Mouse (Mus musculus): ENCODE measurements at regions not wholly inside any gene's neighbourhood (a gene's known extent, or its start where the extent isn't known, plus 50 kb on each side); places are given as distances from the start of the nearest gene placed in this dataset.

- no peaks in the 10 kb centered on the region for H3K36me3 ChIP-seq (ENCODE audit: insufficient read depth, low read length)
- no peak for ATAC-seq (ENCODE audit: low FRiP score, low TSS enrichment)
- 46% methylated on average over 3 of the region's 3 CpGs for WGBS
Observed at GRCm38 (mm10) chr1:189584831-189585230, 103.1 kb downstream of the Cenpf start.

GRCm38 (mm10) chr1:189581427-189581826 lies 106.5 kb downstream of the Cenpf start:
- H3K4me1 ChIP-seq (ENCODE audit: insufficient read depth, low read length), result peaks cover 5% of the 10 kb centered on the region; the same call in 1 of the 2 replicates
- WGBS, result 89% methylated on average over 4 of the region's 4 CpGs
- H3K4me3 ChIP-seq (ENCODE audit: low read length), result no peak overlapping the region
- no peak overlapping the region for H3K9ac ChIP-seq (replicated peaks; ENCODE audit: low read length)
- H3K27me3 ChIP-seq (ENCODE audit: insufficient read depth, low read length), result no peaks in the 10 kb centered on the region
- H3K9me3 ChIP-seq (ENCODE audit: low read length), result no peaks in the 10 kb centered on the region
- no peak overlapping the region for H3K4me2 ChIP-seq (replicated peaks; ENCODE audit: low read depth, low read length)
- ATAC-seq (ENCODE audit: low FRiP score, low TSS enrichment), result no peak
- no peak overlapping the region for H3K27ac ChIP-seq (ENCODE audit: low read length)
- no peaks in the 10 kb centered on the region for H3K36me3 ChIP-seq (ENCODE audit: insufficient read depth, low read length)

More at GRCm38 (mm10) chr1:189584831-189585230, 103.1 kb downstream of the Cenpf start:
- Histone ChIP-seq H3K4me3 (ENCODE audit: low read length) (no peak overlapping the region), H3K27me3 (ENCODE audit: insufficient read depth, low read length) (no peaks in the 10 kb centered on the region), H3K9ac (replicated peaks; ENCODE audit: low read length) (no peak overlapping the region), H3K27ac (ENCODE audit: low read length) (no peak overlapping the region), H3K9me3 (ENCODE audit: low read length) (no peaks in the 10 kb centered on the region), H3K4me2 (replicated peaks; ENCODE audit: low read depth, low read length) (no peak overlapping the region), H3K4me1 (ENCODE audit: insufficient read depth, low read length) (no peaks in the 10 kb centered on the region)

GRCm38 (mm10) chr1:189579358-189579757 lies 108.5 kb downstream of the Cenpf start:
- 64% methylated on average over 2 of the region's 2 CpGs for WGBS
- no peaks in the 10 kb centered on the region for H3K27me3 ChIP-seq (ENCODE audit: insufficient read depth, low read length)
- H3K4me3 ChIP-seq (ENCODE audit: low read length), result no peak overlapping the region
- H3K27ac ChIP-seq (ENCODE audit: low read length), result no peak overlapping the region
- H3K9ac ChIP-seq (replicated peaks; ENCODE audit: low read length), result no peak overlapping the region
- no peaks in the 10 kb centered on the region for H3K9me3 ChIP-seq (ENCODE audit: low read length)
- no peak for ATAC-seq (ENCODE audit: low FRiP score, low TSS enrichment)
- H3K36me3 ChIP-seq (ENCODE audit: insufficient read depth, low read length), result no peaks in the 10 kb centered on the region
- H3K4me2 ChIP-seq (replicated peaks; ENCODE audit: low read depth, low read length), result no peak overlapping the region
- H3K4me1 ChIP-seq (ENCODE audit: insufficient read depth, low read length), result peaks cover 5% of the 10 kb centered on the region; the same call in 1 of the 2 replicates

- peak; percentile 69 for ATAC-seq (ENCODE audit: low FRiP score, low TSS enrichment)
- Histone ChIP-seq H3K9me3 (ENCODE audit: low read length) (0 out of 2 replicates have a peak, but pooled peaks cover 5% of the 10 kb centered on the region), H3K36me3 (ENCODE audit: insufficient read depth, low read length) (no peaks in the 10 kb centered on the region), H3K27me3 (ENCODE audit: insufficient read depth, low read length) (no peaks in the 10 kb centered on the region), H3K4me3 (ENCODE audit: low read length) (no peak overlapping the region), H3K4me1 (ENCODE audit: insufficient read depth, low read length) (peaks cover 5% of the 10 kb centered on the region; the same call in 1 of the 2 replicates), H3K27ac (ENCODE audit: low read length) (peak overlapping the region; percentile 75), H3K9ac (replicated peaks; ENCODE audit: low read length) (no peak overlapping the region), H3K4me2 (replicated peaks; ENCODE audit: low read depth, low read length) (no peak overlapping the region)
- 24% methylated on average over 11 of the region's 11 CpGs for WGBS
Observed at GRCm38 (mm10) chr1:189576311-189577002, 111.4 kb downstream of the Cenpf start.

GRCm38 (mm10) chr1:189575525-189576240 lies 112.2 kb downstream of the Cenpf start:
- 81% methylated on average over 10 of the region's 10 CpGs for WGBS
- Histone ChIP-seq H3K27me3 (ENCODE audit: insufficient read depth, low read length) (no peaks in the 10 kb centered on the region), H3K27ac (ENCODE audit: low read length) (peak overlapping the region; percentile 70), H3K9ac (replicated peaks; ENCODE audit: low read length) (no peak overlapping the region), H3K4me2 (replicated peaks; ENCODE audit: low read depth, low read length) (no peak overlapping the region), H3K36me3 (ENCODE audit: insufficient read depth, low read length) (no peaks in the 10 kb centered on the region), H3K4me3 (ENCODE audit: low read length) (no peak overlapping the region), H3K4me1 (ENCODE audit: insufficient read depth, low read length) (peaks cover 5% of the 10 kb centered on the region; the same call in 1 of the 2 replicates), H3K9me3 (ENCODE audit: low read length) (0 out of 2 replicates have a peak, but pooled peaks cover 5% of the 10 kb centered on the region)
- no peak for ATAC-seq (ENCODE audit: low FRiP score, low TSS enrichment)

- WGBS, result 40% methylated on average over 7 of the region's 7 CpGs
- ATAC-seq (ENCODE audit: low FRiP score, low TSS enrichment), result no peak
- no peaks in the 10 kb centered on the region for H3K27me3 ChIP-seq (ENCODE audit: insufficient read depth, low read length)
- no peak overlapping the region for H3K4me3 ChIP-seq (ENCODE audit: low read length)
- no peak overlapping the region for H3K4me2 ChIP-seq (replicated peaks; ENCODE audit: low read depth, low read length)
- no peaks in the 10 kb centered on the region for H3K4me1 ChIP-seq (ENCODE audit: insufficient read depth, low read length)
- H3K9me3 ChIP-seq (ENCODE audit: low read length), result no peaks in the 10 kb centered on the region
- H3K27ac ChIP-seq (ENCODE audit: low read length), result no peak overlapping the region
- H3K36me3 ChIP-seq (ENCODE audit: insufficient read depth, low read length), result no peaks in the 10 kb centered on the region
- H3K9ac ChIP-seq (replicated peaks; ENCODE audit: low read length), result no peak overlapping the region
Observed at GRCm38 (mm10) chr1:189566491-189566890, 121.4 kb downstream of the Cenpf start.

- Histone ChIP-seq H3K4me2 (replicated peaks; ENCODE audit: low read depth, low read length) (no peak overlapping the region), H3K27ac (ENCODE audit: low read length) (no peak overlapping the region), H3K4me3 (ENCODE audit: low read length) (no peak overlapping the region), H3K9me3 (ENCODE audit: low read length) (no peaks in the 10 kb centered on the region), H3K9ac (replicated peaks; ENCODE audit: low read length) (no peak overlapping the region), H3K36me3 (ENCODE audit: insufficient read depth, low read length) (no peaks in the 10 kb centered on the region), H3K27me3 (ENCODE audit: insufficient read depth, low read length) (no peaks in the 10 kb centered on the region), H3K4me1 (ENCODE audit: insufficient read depth, low read length) (peaks cover 4% of the 10 kb centered on the region; the same call in 1 of the 2 replicates)
- ATAC-seq (ENCODE audit: low FRiP score, low TSS enrichment), result no peak
- 74% methylated on average over 12 of the region's 12 CpGs for WGBS
Observed at GRCm38 (mm10) chr1:189561831-189562230, 126.1 kb downstream of the Cenpf start.

GRCm38 (mm10) chr1:189560576-189560975 lies 127.3 kb downstream of the Cenpf start:
- Histone ChIP-seq H3K9ac (replicated peaks; ENCODE audit: low read length) (no peak overlapping the region), H3K36me3 (ENCODE audit: insufficient read depth, low read length) (no peaks in the 10 kb centered on the region), H3K4me3 (ENCODE audit: low read length) (no peak overlapping the region), H3K27ac (ENCODE audit: low read length) (no peak overlapping the region), H3K4me2 (replicated peaks; ENCODE audit: low read depth, low read length) (0 out of 2 replicates have a peak overlapping the region, but pooled peaks have one; percentile 15), H3K4me1 (ENCODE audit: insufficient read depth, low read length) (peaks cover 4% of the 10 kb centered on the region; the same call in 1 of the 2 replicates), H3K27me3 (ENCODE audit: insufficient read depth, low read length) (no peaks in the 10 kb centered on the region), H3K9me3 (ENCODE audit: low read length) (peaks cover 2% of the 10 kb centered on the region; the same call in 1 of the 2 replicates)
- no peak for ATAC-seq (ENCODE audit: low FRiP score, low TSS enrichment)
- WGBS, result 24% methylated on average over 10 of the region's 10 CpGs

- Histone ChIP-seq H3K36me3 (ENCODE audit: insufficient read depth, low read length) (no peaks in the 10 kb centered on the region), H3K9ac (replicated peaks; ENCODE audit: low read length) (no peak overlapping the region), H3K27ac (ENCODE audit: low read length) (no peak overlapping the region), H3K4me3 (ENCODE audit: low read length) (no peak overlapping the region), H3K27me3 (ENCODE audit: insufficient read depth, low read length) (no peaks in the 10 kb centered on the region), H3K4me1 (ENCODE audit: insufficient read depth, low read length) (no peaks in the 10 kb centered on the region), H3K4me2 (replicated peaks; ENCODE audit: low read depth, low read length) (no peak overlapping the region), H3K9me3 (ENCODE audit: low read length) (peaks cover 4% of the 10 kb centered on the region; the same call in 1 of the 2 replicates)
- ATAC-seq (ENCODE audit: low FRiP score, low TSS enrichment), result no peak
- 88% methylated on average over 9 of the region's 9 CpGs for WGBS
Observed at GRCm38 (mm10) chr1:189550851-189551250, 137.0 kb downstream of the Cenpf start.

- H3K4me1 ChIP-seq (ENCODE audit: insufficient read depth, low read length), result no peaks in the 10 kb centered on the region
- no peak overlapping the region for H3K9ac ChIP-seq (replicated peaks; ENCODE audit: low read length)
- H3K4me3 ChIP-seq (ENCODE audit: low read length), result no peak overlapping the region
- no peak overlapping the region for H3K27ac ChIP-seq (ENCODE audit: low read length)
- WGBS, result 90% methylated on average over 2 of the region's 2 CpGs
- no peak for ATAC-seq (ENCODE audit: low FRiP score, low TSS enrichment)
- no peaks in the 10 kb centered on the region for H3K36me3 ChIP-seq (ENCODE audit: insufficient read depth, low read length)
- no peak overlapping the region for H3K4me2 ChIP-seq (replicated peaks; ENCODE audit: low read depth, low read length)
- H3K9me3 ChIP-seq (ENCODE audit: low read length), result 0 out of 2 replicates have a peak, but pooled peaks cover 5% of the 10 kb centered on the region
- no peaks in the 10 kb centered on the region for H3K27me3 ChIP-seq (ENCODE audit: insufficient read depth, low read length)
Observed at GRCm38 (mm10) chr1:189532834-189533233, 130.8 kb upstream of the Kcnk2 start.
